Mouse (Mus musculus): ENCODE results near the gene Tmem54.
A peak's percentile ranks its signal among the peaks of the same experiment; 100 is the strongest.

The Tmem54 gene

GRCm38 (mm10) chr4:129097006-129097405, 8.3 kb upstream of the Tmem54 start:
- DNase-seq (ENCODE audit: low read depth, low spot score): peak; percentile 57

GRCm38 (mm10) chr4:129102133-129102829, 3.1 kb upstream of the Tmem54 start:
- no peak for DNase-seq (ENCODE audit: low read depth, low spot score)

- no peak for DNase-seq (ENCODE audit: low read depth, low spot score)
These were observed 725 bp downstream of the Tmem54 start for GRCm38 (mm10) chr4:129106073-129106472.

- no peak for DNase-seq (ENCODE audit: low read depth, low spot score)
These were observed 2.1 kb downstream of the Tmem54 start for GRCm38 (mm10) chr4:129107348-129107899.

GRCm38 (mm10) chr4:129108624-129109023, 3.3 kb downstream of the Tmem54 start:
- no peak for DNase-seq (ENCODE audit: low read depth, low spot score)

- no peak for DNase-seq (ENCODE audit: low read depth, low spot score)
These were observed 5.5 kb downstream of the Tmem54 start for GRCm38 (mm10) chr4:129110804-129111203.

GRCm38 (mm10) chr4:129111350-129111749, 6.0 kb downstream of the Tmem54 start:
- peak; percentile 75 for DNase-seq (ENCODE audit: low read depth, low spot score)

GRCm38 (mm10) chr4:129112231-129112630, 6.9 kb downstream of the Tmem54 start:
- DNase-seq (ENCODE audit: low read depth, low spot score): no peak

- peak; percentile 98 for DNase-seq (ENCODE audit: low read depth, low spot score)
These were observed 8.0 kb downstream of the Tmem54 start for GRCm38 (mm10) chr4:129113083-129113988.

- no peak for DNase-seq (ENCODE audit: low read depth, low spot score)
These were observed 11.4 kb downstream of the Tmem54 start for GRCm38 (mm10) chr4:129116703-129117102.

- DNase-seq (ENCODE audit: low read depth, low spot score): peak; percentile 24
These were observed 12.6 kb downstream of the Tmem54 start for GRCm38 (mm10) chr4:129117720-129118510.

GRCm38 (mm10) chr4:129119708-129120107, 14.4 kb downstream of the Tmem54 start:
- DNase-seq (ENCODE audit: low read depth, low spot score): no peak

GRCm38 (mm10) chr4:129120520-129121445, 15.4 kb downstream of the Tmem54 start:
- DNase-seq (ENCODE audit: low read depth, low spot score): peak; percentile 85

GRCm38 (mm10) chr4:129121569-129122086, 16.3 kb downstream of the Tmem54 start, which contains the start of gene Hpca:
Gene Hpca, minus strand, starts transcription at chr4:129122036.
- DNase-seq (ENCODE audit: low read depth, low spot score): peak; percentile 57

- no peak for DNase-seq (ENCODE audit: low read depth, low spot score)
These were observed 16.8 kb downstream of the Tmem54 start for GRCm38 (mm10) chr4:129122107-129122506.

GRCm38 (mm10) chr4:129122719-129123118, 17.4 kb downstream of the Tmem54 start:
- no peak for DNase-seq (ENCODE audit: low read depth, low spot score)

GRCm38 (mm10) chr4:129124652-129125146, 19.4 kb downstream of the Tmem54 start:
- DNase-seq (ENCODE audit: low read depth, low spot score): no peak

GRCm38 (mm10) chr4:129125736-129126451, 20.5 kb downstream of the Tmem54 start:
- peak; percentile 56 for DNase-seq (ENCODE audit: low read depth, low spot score)
